Mouse (Mus musculus) kidney, adult 2 months (tissue): ENCODE data around the gene Rsph1. TPM values are rescaled to one million over a fixed set of nuclear protein-coding genes. Genes with fewer than 3 reads are reported as not detected.
A peak's percentile ranks its signal among the peaks of the same experiment; 100 is the strongest.
"Not testable (repeated sequence)": the region's sequence is repeated elsewhere in the genome, so short reads cannot be mapped to it uniquely, and the experiment has no call there.

ENCODE experiments used
- DNase-seq: peaks from one replicate; pipeline ENCODE4 v3.0.0; 2021
- H3K27ac ChIP-seq: fragments of 200-500 bp; 2 replicates; pipeline ENCODE4 v1.5.1; 2012; ENCODE audit warnings: low read depth, low read length, control low read depth, inconsistent platforms; ENCODE audit not compliant: insufficient read depth
- H3K27me3 ChIP-seq: fragments of 200-500 bp; replicated peaks from 2 replicates; pipeline ENCODE4 v1.6.1; 2012; ENCODE audit warnings: mild to moderate bottlenecking, moderate library complexity, low read length, inconsistent platforms; ENCODE audit not compliant: control insufficient read depth, insufficient read depth
- H3K36me3 ChIP-seq: fragments of 200-500 bp; 2 replicates; pipeline ENCODE4 v1.6.1; 2012; ENCODE audit warnings: mild to moderate bottlenecking, moderate library complexity, low read length, inconsistent platforms; ENCODE audit not compliant: control insufficient read depth, insufficient read depth
- H3K4me1 ChIP-seq: fragments of 200-500 bp; 2 replicates; pipeline ENCODE4 v1.6.1; 2011; ENCODE audit warnings: low read length; ENCODE audit not compliant: control insufficient read depth, insufficient read depth
- H3K4me3 ChIP-seq: fragments of 200-500 bp; 2 replicates; pipeline ENCODE4 v1.5.1; 2011; ENCODE audit warnings: mild to moderate bottlenecking, low read depth, low read length, control low read depth; ENCODE audit not compliant: insufficient read depth
- CTCF ChIP-seq: fragments of 200-500 bp; conservative IDR thresholded peaks from 2 replicates; pipeline ENCODE4 v1.5.1; 2011; ENCODE audit warnings: low read depth, mild to moderate bottlenecking, control low read depth, low read length, moderate library complexity, mixed read lengths; ENCODE audit not compliant: insufficient read depth, insufficient read length
- POLR2A ChIP-seq: fragments of 200-500 bp; IDR thresholded peaks from one replicate; pipeline ENCODE4 v1.6.1; 2011; ENCODE audit warnings: low read depth, low read length, control low read depth
- WGBS: fragments of 180-500 bp; shearing (Covaris S2); methylation state at CpG from one replicate; pipeline ENCODE4 v1.1.7; 2018; 5-methylcytosine and 5-hydroxymethylcytosine counted together
- polyA plus RNA-seq: library from polyadenylated mRNA; depleted of rRNA; stranded (reverse); fragments of >200 nt; gene quantifications from 2 replicates; pipeline ENCODE4 v1.2.3, GENCODE M21; 2012

The Rsph1 gene
- polyA plus RNA-seq, 1 experiment = 1.1 TPM

DNA sequence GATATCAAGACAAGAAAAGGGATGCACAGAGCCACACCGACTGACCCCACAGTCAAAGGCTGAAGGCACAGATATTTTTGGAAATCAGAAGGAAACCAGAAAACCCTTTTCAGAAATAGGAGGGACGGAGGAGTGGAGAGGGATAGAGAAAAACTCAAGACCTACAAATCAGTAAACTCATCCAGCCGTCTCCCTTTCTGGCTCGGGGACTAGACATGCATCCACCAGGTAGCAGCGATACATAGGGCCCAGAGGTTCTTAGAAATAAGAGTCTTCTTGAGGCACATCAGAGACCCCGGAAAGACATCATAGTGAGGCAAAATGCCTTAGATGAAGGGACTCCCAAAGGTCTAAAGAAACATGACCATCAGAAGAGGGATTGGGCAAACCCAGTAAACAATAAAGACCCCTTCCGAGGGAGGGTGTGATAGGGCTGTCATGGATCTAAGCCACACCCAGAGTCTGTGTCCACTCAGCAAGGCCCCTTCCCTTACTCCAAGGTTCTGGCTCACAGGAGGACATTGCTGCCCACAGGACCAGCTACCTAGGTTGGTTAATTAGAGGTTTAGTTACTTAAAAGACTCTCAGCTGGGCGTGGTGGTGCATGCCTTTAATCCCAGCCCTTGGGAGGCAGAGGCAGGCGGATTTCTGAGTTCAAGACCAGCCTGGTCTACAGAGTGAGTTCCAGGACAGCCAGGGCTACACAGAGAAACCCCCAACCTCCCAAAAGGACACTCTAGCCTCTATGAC is 4.6 kb downstream of the Rsph1 start:
- no peaks in the 10 kb centered on the region for H3K36me3 ChIP-seq
- H3K27me3 ChIP-seq = no peaks in the 10 kb centered on the region
- H3K4me1 ChIP-seq = peaks cover 3% of the 10 kb centered on the region; the same call in 1 of the 2 replicates
- H3K4me3 ChIP-seq = no peak overlapping the region
- DNase-seq = no peak
- TF ChIP-seq CTCF (no peak), POLR2A (no peak)
- H3K27ac ChIP-seq = no peak overlapping the region
- WGBS = 83% methylated on average over 9 of the region's 9 CpGs

DNA sequence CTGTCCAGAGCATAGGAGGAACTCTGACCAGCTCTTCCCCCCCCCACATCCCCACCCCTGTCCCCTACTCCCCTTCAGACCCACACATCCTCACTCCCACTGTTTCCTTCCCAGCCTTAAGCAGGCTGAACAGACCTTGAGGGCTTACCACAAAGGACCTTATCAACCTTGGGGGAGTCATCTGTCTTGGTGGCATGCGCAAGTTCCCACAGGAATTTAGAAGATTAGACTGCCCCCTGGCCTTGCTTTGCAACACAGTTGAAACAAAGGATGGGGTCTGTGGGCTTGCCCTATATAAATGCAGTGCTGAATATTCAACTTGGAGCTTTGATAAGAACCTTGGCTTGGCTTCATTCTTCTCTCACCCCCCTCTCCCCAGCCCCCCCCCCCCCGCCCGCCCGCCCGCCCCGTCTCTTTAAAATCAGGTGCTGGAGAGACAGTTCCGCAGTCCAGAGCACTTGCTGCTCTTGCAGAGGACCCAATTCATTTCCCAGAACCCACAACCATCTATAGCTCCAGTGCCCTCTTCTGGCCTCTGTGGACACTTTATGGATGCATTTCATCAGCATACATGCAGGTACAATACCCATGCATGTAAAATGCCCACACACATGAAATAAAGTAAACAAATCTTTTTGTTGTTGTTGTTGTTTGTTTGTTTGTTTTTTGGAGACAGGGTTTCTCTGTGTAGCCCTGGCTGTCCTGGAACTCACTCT is 5.9 kb downstream of the Rsph1 start:
- H3K4me3 ChIP-seq = no peak overlapping the region
- H3K27me3 ChIP-seq = no peaks in the 10 kb centered on the region
- no peaks in the 10 kb centered on the region for H3K36me3 ChIP-seq
- H3K4me1 ChIP-seq = no peaks in the 10 kb centered on the region
- no peak for DNase-seq
- TF ChIP-seq POLR2A (no peak), CTCF (0 out of 2 replicates have a peak, but pooled peaks have one; percentile 6)
- no peak overlapping the region for H3K27ac ChIP-seq
- WGBS = 60% methylated on average over 7 of the region's 7 CpGs

DNA sequence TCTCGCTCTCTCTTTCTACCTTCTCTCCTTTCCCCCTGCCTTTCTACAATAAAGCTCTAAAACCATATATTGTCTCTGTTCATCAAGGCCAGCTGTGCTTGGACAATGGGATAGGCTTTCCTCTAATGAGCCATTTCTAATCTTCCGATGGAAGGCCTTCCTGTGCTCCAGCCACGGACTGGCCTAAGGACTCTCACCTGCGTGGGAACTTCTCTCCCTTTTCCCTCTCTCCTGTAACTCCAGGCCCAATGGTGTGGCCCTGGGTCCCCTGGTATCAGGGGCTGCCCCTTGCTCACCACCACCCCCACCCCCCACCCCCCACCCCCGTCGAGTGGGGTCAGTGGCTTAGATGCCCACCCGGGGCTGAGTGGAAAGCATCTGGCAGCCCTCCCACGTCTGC is 6.4 kb downstream of the Rsph1 start:
- H3K36me3 ChIP-seq, H3K4me3 ChIP-seq, H3K4me1 ChIP-seq, H3K27ac ChIP-seq, DNase-seq, H3K27me3 ChIP-seq: not testable (repeated sequence)
- WGBS = 78% methylated on average over 8 of the region's 8 CpGs

DNA sequence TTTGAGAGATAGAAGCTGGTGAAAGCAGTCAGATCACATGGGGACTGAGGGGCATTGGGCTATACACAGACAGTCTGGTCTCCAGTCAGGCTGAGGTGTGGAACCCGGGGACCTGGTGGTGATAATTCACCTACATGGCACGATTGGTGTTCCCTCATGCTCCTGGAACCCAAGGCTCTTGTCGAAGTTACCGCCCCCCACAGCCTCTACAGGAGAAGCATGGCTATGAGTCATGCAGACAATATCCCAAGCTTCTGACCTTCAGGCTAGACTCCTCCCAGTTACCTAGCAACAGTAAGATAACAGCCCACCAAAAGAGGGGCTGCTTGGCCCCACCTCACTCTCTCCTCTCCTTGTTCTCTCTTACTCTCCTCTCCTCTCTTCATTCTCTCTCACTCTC is 6.9 kb downstream of the Rsph1 start:
- DNase-seq = no peak
- Histone ChIP-seq H3K36me3 (no peaks in the 10 kb centered on the region), H3K27ac (no peak overlapping the region), H3K4me1 (no peaks in the 10 kb centered on the region), H3K4me3 (no peak overlapping the region), H3K27me3 (no peaks in the 10 kb centered on the region)
- 87% methylated on average over 4 of the region's 4 CpGs for WGBS
- TF ChIP-seq POLR2A = no peak
- TF ChIP-seq CTCF = no peak

DNA sequence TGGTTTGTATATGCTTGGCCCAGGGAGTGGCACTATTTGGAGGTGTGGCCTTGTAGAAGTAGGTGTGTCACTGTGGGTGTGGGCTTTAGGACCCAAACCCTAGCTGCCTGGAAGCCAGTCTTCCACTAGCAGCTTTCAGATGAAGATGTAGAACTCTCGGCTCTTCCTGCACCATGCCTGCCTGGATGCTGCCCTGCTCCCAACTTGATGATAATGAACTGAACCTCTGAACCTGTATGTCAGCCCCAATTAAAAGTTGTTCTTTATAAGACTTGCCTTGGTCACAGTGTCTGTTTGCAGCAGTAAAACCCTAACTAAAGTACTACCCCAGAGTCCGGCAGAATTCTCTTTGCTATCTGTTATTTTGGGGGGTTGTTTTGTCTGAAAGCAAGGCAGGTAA is 7.4 kb downstream of the Rsph1 start:
- TF ChIP-seq POLR2A = no peak
- no peak for TF ChIP-seq CTCF
- H3K4me1 ChIP-seq = no peaks in the 10 kb centered on the region
- H3K27ac ChIP-seq = no peak overlapping the region
- no peak overlapping the region for H3K4me3 ChIP-seq
- DNase-seq = no peak
- H3K27me3 ChIP-seq = no peaks in the 10 kb centered on the region
- H3K36me3 ChIP-seq = no peaks in the 10 kb centered on the region
- WGBS = 86% methylated on average over 2 of the region's 2 CpGs

DNA sequence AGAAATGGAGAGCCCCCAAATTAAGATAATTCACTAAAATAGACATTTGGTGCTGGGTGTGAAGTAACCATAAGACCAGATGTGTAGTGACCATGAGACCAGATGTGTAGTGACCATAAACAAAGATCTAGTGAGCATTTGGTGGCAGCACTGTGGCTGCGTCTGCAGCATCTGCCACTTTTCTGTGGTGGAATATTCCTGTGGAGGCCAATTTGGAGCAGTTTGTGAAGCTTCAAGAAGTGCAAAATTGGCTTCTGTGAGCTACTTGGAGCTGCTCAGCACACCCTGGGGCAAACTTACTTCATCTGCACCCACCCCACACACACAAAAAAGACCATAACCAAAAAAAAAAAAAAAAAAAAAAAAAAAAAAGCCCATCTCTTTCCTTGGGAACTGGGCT is 9.2 kb downstream of the Rsph1 start:
- no peaks in the 10 kb centered on the region for H3K36me3 ChIP-seq
- H3K4me1 ChIP-seq = no peaks in the 10 kb centered on the region
- WGBS = 94% methylated on average over 1 of the region's 1 CpGs
- no peaks in the 10 kb centered on the region for H3K27me3 ChIP-seq
- TF ChIP-seq CTCF (no peak), POLR2A (no peak)
- no peak for DNase-seq
- no peak overlapping the region for H3K4me3 ChIP-seq
- H3K27ac ChIP-seq = no peak overlapping the region

DNA sequence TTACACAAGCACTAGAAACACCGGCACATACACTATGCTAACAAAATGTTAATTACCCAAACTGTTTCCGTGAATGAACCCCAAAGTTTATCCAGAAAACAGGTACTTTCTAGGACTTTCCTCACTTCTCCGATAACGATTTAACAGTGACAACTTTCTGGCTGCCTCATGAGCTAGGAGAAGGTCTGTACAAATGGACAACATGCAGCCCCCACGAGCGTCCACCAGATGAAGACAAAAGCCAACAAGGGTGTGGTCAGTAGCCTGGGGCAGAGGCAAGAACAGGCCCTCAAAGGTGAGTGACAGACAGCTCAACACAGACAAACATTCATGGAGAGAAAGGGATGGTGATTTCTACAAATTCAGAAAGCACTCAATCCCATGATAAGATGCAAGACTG is 9.6 kb downstream of the Rsph1 start:
- 80% methylated on average over 6 of the region's 6 CpGs for WGBS
- no peaks in the 10 kb centered on the region for H3K27me3 ChIP-seq
- no peak overlapping the region for H3K4me3 ChIP-seq
- H3K36me3 ChIP-seq = no peaks in the 10 kb centered on the region
- no peak for DNase-seq
- H3K4me1 ChIP-seq = no peaks in the 10 kb centered on the region
- H3K27ac ChIP-seq = no peak overlapping the region
- TF ChIP-seq CTCF = no peak
- TF ChIP-seq POLR2A = no peak

DNA sequence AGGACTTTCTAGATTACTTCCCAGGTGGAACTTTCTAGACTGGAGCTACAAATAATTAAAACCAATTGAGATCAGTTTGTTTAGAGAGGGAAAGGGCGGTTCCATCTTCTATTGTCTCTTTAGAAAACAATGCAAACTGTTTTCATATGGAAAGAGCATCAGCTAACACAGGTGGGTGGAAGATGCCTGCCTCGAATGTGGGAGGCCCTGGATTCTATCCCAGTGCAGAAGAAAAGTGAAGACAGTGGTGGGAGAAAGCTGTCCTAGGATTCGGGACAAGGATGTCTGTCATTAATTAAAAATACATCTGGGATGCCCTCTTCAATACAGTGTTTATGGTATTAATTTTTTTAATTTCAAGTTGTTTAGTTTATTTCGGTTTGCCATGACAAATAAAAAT is 10.0 kb downstream of the Rsph1 start:
- Histone ChIP-seq H3K36me3 (no peaks in the 10 kb centered on the region), H3K27ac (no peak overlapping the region), H3K4me3 (no peak overlapping the region), H3K4me1 (no peaks in the 10 kb centered on the region), H3K27me3 (no peaks in the 10 kb centered on the region)
- no peak for TF ChIP-seq POLR2A
- TF ChIP-seq CTCF = no peak
- no peak for DNase-seq
- 79% methylated on average over 4 of the region's 4 CpGs for WGBS
